Mouse (Mus musculus) liver, adult 2 months (tissue): ENCODE results near the gene Hlx.
A peak's percentile ranks its signal among the peaks of the same experiment; 100 is the strongest.

Experiments used
- CTCF ChIP-seq: fragments of 200-500 bp; IDR thresholded peaks from 2 replicates; pipeline ENCODE4 v1.5.1; 2011; ENCODE audit warnings: low read depth, low read length, control low read depth
- POLR2A ChIP-seq: fragments of 200-500 bp; IDR thresholded peaks from 2 replicates; pipeline ENCODE4 v1.6.1; 2011; ENCODE audit warnings: low read length, control low read depth; ENCODE audit not compliant: insufficient read depth; ENCODE audit errors: extremely low read depth

DNA sequence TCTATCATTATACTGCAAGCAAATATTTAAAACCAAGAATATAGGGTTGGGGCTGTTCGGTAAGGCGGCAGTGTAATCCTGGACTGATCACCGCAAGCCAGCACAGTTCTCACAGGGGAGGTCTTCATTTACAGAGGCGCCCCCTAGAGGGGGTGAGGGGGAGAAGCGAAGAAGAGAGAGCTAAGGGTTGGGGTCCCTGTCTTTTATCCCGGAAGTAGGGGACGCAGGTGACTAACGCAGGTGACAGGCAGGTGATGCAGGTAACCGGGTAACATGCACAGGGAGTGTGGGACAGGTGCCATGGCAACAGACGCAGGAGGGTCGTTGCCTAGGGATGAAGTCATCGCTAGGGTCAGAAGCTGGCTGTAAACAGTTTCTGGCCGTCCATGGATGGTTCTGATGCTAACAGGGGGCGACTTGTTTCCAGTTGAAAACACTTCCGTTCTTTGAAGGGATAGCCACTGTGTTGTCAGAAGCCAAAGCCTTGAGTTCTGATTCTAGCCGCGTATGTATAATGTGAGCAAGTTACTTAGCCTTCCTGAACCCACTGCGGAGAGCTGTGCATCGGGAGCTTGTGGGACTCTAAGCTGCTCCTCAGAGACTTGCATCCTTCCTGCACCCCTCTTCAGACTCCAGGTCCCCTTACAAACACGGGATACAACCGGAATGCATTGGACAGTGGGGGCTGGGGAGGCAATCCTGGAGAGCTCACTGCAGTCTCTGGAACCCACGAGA is 44.8 kb upstream of the Hlx start:
- 0 out of 2 replicates have a peak, but pooled peaks have one; percentile 1 for TF ChIP-seq CTCF
- no peak for TF ChIP-seq POLR2A
